Mouse (Mus musculus) kidney, postnatal 0 days (tissue): ENCODE results near the gene Ptprg. TPM values are rescaled to one million over a fixed set of nuclear protein-coding genes. Genes with fewer than 3 reads are reported as not detected.

ENCODE experiments used
- ATAC-seq: fragments of 200-750 bp; cut with Nextera tagmentation; replicated peaks from 2 replicates; pipeline ENCODE4 v1.8.0; 2017; ENCODE audit warnings: low read depth, moderate number of reproducible peaks, moderate TSS enrichment, moderate library complexity; ENCODE audit not compliant: low FRiP score
- DNase-seq: peaks from one replicate; pipeline ENCODE4 v3.0.0-alpha.2; 2016; ENCODE audit warnings: low spot score
- H3K27ac ChIP-seq: fragments of 300-500 bp; sonication (generic); 2 replicates; pipeline ENCODE4 v1.5.1; 2014; ENCODE audit warnings: mild to moderate bottlenecking
- H3K27me3 ChIP-seq: fragments of 300-500 bp; sonication (generic); 2 replicates; pipeline ENCODE4 v1.6.1; 2014; ENCODE audit warnings: low read length, mixed read lengths; ENCODE audit not compliant: insufficient read depth
- H3K36me3 ChIP-seq: fragments of 300-500 bp; sonication (generic); 2 replicates; pipeline ENCODE4 v1.6.1; 2014; ENCODE audit warnings: low read length, mixed read lengths; ENCODE audit not compliant: insufficient read depth
- H3K4me1 ChIP-seq: fragments of 300-500 bp; sonication (generic); replicated peaks from 2 replicates; pipeline ENCODE4 v1.6.1; 2014; ENCODE audit warnings: antibody characterized with exemption, low read length, mixed read lengths; ENCODE audit not compliant: insufficient read depth
- H3K4me2 ChIP-seq: fragments of 300-500 bp; sonication (generic); 2 replicates; pipeline ENCODE4 v1.6.1; 2014; ENCODE audit warnings: mild to moderate bottlenecking, low read length, moderate library complexity, mixed read lengths
- H3K4me3 ChIP-seq: fragments of 300-500 bp; sonication (generic); replicated peaks from 2 replicates; pipeline ENCODE4 v1.5.1; 2014; ENCODE audit warnings: low read depth, low read length
- H3K9ac ChIP-seq: fragments of 300-500 bp; sonication (generic); 2 replicates; pipeline ENCODE4 v1.6.1; 2014; ENCODE audit warnings: low read depth, low read length
- H3K9me3 ChIP-seq: fragments of 300-500 bp; sonication (generic); replicated peaks from 2 replicates; pipeline ENCODE4 v1.6.1; 2016; ENCODE audit warnings: low read length, inconsistent platforms, mixed read lengths
- CTCF ChIP-seq: IDR thresholded peaks from 2 replicates; pipeline ENCODE4 v1.5.1; 2016; ENCODE audit warnings: antibody characterized with exemption, low read depth, mild to moderate bottlenecking, moderate library complexity
- WGBS: fragments of 180-500 bp; shearing (Covaris S2); extraction: QIAGEN DNeasy Blood & Tissue Kit; methylation state at CpG from one replicate; pipeline ENCODE4 v1.1.7; 2014; 5-methylcytosine and 5-hydroxymethylcytosine counted together
- polyA plus RNA-seq: library from polyadenylated mRNA; unstranded; fragments of >200 nt; fragmentation: Nextera tagmentation; extraction: Ambion mirVana; gene quantifications from 2 replicates; pipeline ENCODE4 v1.2.1, GENCODE M21; 2015

Ptprg gene
- polyA plus RNA-seq, 1 experiment from 2014 or later: 23.5 TPM

DNA sequence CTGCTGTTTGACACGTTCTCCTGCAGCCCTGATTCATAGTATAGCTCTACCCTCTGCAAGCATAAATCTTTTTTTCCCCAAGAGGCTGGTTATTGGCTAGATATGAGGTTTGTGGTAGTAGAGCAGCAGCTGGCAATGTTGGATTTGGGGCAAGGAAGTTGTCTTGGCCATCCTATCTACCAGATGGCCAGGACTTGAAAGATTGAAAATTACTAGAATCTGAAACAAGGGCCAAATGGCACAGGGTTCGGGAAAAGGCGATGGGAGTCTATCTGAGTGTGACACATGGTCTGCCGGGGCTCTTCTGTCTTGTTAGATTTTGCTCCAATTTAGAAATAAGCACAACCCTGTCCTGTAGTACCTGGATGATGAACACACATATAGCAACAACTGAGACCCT, 531.7 kb downstream of the Ptprg start:
- Histone ChIP-seq H3K4me3 (no peak overlapping the region), H3K27me3 (no peaks in the 10 kb centered on the region), H3K27ac (no peak overlapping the region), H3K36me3 (no peaks in the 10 kb centered on the region), H3K4me1 (0 out of 2 replicates have a peak, but pooled peaks cover 10% of the 10 kb centered on the region), H3K9ac (no peak overlapping the region), H3K9me3 (no peaks in the 10 kb centered on the region), H3K4me2 (no peak overlapping the region)
- TF ChIP-seq CTCF: no peak
- no peak for DNase-seq
- WGBS: 75% methylated on average over 4 of the region's 4 CpGs
- ATAC-seq: no peak

DNA sequence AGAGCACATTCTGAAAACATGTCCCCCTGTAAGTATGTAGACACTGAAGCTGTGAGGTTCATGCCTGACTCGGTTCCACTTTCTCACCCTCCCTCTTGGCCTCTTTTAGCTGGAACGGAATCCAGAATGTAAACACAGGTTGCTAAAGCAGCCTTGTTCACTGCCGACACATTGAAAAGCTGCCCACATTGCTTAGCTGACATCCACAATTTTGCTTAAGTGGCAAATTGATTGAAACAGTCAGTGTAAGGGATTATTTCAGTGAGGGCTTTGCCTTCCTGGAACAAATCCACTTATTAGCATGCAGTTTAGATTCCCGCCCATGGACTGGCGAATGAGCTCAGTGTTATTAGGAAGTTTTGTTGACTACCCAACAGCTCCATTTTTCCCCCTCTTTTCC, 532.8 kb downstream of the Ptprg start:
- ATAC-seq (no peak), DNase-seq (peak; percentile 25)
- no peak overlapping the region for H3K4me3 ChIP-seq
- 52% methylated on average over 5 of the region's 5 CpGs for WGBS
- no peaks in the 10 kb centered on the region for H3K36me3 ChIP-seq
- H3K27ac ChIP-seq: no peak overlapping the region
- H3K9me3 ChIP-seq: no peaks in the 10 kb centered on the region
- H3K27me3 ChIP-seq: no peaks in the 10 kb centered on the region
- no peak overlapping the region for H3K4me2 ChIP-seq
- H3K4me1 ChIP-seq: 0 out of 2 replicates have a peak, but pooled peaks cover 10% of the 10 kb centered on the region
- no peak overlapping the region for H3K9ac ChIP-seq
- no peak for TF ChIP-seq CTCF

GRCm38 (mm10) chr14:12089954-12090353, 536.6 kb downstream of the Ptprg start:
- ATAC-seq (no peak), DNase-seq (peak; percentile 17)
- H3K9me3 ChIP-seq: no peaks in the 10 kb centered on the region
- H3K27ac ChIP-seq: no peak overlapping the region
- no peak overlapping the region for H3K9ac ChIP-seq
- TF ChIP-seq CTCF: peak; percentile 26; the same call in 1 of the 2 replicates
- no peak overlapping the region for H3K4me3 ChIP-seq
- H3K36me3 ChIP-seq: no peaks in the 10 kb centered on the region
- no peaks in the 10 kb centered on the region for H3K27me3 ChIP-seq
- H3K4me1 ChIP-seq: 0 out of 2 replicates have a peak, but pooled peaks cover 5% of the 10 kb centered on the region
- no peak overlapping the region for H3K4me2 ChIP-seq

DNA sequence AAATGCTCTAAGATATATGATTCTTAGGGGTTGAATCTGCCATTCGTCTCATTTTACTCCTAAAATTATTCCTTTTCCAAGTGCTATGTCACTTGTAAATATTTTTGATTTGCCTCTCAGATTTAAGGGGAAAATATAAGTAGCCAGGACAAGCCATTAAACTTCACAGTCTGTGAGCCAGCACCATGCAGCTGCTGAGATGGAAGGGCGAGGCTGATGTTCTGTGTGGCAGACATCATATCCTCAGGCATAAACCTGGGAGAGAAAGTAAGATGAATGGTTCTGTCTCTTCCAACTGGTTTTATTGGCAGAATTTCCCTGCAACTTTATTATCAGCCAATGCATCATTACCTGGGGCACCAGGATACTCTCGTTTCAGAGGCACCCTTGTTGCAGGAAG, 538.4 kb downstream of the Ptprg start:
- Histone ChIP-seq H3K4me3 (no peak overlapping the region), H3K27me3 (no peaks in the 10 kb centered on the region), H3K27ac (no peak overlapping the region), H3K4me1 (no peaks in the 10 kb centered on the region), H3K36me3 (no peaks in the 10 kb centered on the region), H3K4me2 (no peak overlapping the region), H3K9me3 (no peaks in the 10 kb centered on the region), H3K9ac (no peak overlapping the region)
- 54% methylated on average over 3 of the region's 3 CpGs for WGBS
- TF ChIP-seq CTCF: no peak
- no peak for ATAC-seq
- no peak for DNase-seq

DNA sequence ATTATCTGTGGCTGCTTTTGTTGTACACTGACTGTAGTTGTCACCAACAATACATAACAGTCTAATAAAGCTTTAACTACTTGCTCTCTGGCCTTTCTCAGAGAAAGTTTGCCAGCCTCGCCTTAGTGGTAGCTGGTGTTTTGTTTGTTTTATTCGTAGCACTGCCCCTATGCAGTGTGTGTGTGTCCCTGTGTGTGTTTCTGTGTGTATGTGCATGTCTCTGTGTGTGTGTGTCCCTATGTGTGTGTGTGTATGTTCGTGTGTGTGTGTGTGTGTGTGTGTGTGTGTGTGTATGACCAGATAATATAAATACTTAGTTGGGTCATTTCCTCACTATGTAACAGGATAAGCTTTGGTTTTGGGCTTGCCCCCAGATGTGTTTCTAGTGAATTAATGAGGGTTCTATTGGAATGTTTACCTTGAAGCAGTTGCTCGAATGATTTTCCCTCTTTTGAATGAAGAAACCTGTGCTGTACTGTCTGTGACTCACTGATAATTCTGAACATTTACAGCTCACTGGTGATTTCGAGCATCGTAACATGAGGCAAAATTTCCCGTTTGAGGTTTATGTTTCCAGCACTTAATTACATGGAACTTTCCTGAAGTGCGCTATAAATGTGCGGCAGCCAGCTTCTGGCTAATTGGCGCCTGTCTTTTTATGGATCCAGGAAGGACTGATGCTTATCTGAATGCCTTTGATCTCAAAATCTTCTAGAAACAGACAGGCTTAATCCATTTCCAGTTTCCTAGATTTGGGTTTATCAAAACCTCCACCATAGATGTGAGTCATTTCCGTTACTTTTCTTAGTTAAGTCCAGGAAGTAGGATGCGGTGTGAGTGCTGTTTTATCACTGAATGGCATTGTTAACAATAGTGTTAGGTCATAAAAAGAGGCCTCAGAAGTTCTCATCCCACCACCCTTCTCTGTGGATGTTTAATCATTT, 546.3 kb downstream of the Ptprg start:
- no peak for TF ChIP-seq CTCF
- no peaks in the 10 kb centered on the region for H3K4me1 ChIP-seq
- no peaks in the 10 kb centered on the region for H3K27me3 ChIP-seq
- no peaks in the 10 kb centered on the region for H3K36me3 ChIP-seq
- no peaks in the 10 kb centered on the region for H3K9me3 ChIP-seq
- H3K27ac ChIP-seq: no peak overlapping the region
- no peak for ATAC-seq
- no peak overlapping the region for H3K4me3 ChIP-seq
- WGBS: 29% methylated on average over 12 of the region's 12 CpGs
- no peak overlapping the region for H3K9ac ChIP-seq
- DNase-seq: peak; percentile 35
- H3K4me2 ChIP-seq: no peak overlapping the region

DNA sequence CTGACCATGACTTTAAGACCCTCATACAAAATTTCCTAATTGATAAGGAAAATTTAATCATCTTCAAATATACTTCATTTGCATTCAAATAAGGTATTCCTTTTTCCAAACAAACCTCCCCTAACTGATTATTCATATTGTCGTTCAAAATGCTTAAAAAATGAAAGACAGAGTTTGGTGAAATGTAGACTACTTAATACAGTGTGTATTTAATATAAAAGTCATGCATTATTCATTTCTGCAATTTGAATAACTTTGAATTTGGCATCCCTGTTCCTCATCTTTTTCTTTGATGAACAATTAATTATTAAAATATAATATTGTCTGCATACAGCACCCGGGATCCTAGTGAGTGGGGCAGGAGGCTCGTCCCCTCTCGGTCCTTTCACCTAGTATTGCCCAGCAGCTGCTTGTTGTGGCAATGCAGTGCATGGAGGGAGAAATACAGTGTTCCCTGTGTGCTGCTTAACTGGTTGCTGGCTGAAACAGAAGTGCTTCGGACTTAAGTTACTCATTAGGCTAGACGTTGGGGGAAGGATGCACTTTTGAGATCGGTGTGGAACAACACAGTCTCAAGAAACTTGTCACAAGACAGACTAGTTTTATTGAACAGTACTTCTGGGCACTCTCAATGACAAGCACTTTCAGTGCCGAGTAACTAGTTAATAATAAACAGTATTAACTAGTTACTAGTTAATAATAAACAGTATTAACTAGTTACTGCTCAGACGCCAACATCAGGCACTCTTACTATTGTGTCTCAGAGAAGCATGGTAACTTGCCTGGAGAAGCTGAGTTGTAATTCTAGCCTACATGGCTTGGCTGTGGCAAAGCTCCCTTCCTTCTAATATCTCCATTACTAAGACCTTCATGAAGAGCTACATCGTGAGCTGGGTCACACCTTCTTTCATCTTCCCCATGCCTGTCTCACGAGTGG, 549.3 kb downstream of the Ptprg start:
- 60% methylated on average over 11 of the region's 11 CpGs for WGBS
- peak overlapping the region; percentile 70 for H3K27ac ChIP-seq
- no peaks in the 10 kb centered on the region for H3K4me1 ChIP-seq
- no peak for TF ChIP-seq CTCF
- no peak overlapping the region for H3K4me2 ChIP-seq
- H3K4me3 ChIP-seq: no peak overlapping the region
- DNase-seq (no peak), ATAC-seq (peak; percentile 89)
- no peak overlapping the region for H3K9ac ChIP-seq
- H3K36me3 ChIP-seq: no peaks in the 10 kb centered on the region
- H3K27me3 ChIP-seq: no peaks in the 10 kb centered on the region
- no peaks in the 10 kb centered on the region for H3K9me3 ChIP-seq
